Comparison of ENCODE assay signal across 7 mouse cellular contexts in genomic region chr6:128398996-128399395, GRCm38 (mm10). TPM values are rescaled to one million over a fixed set of nuclear protein-coding genes. Genes with fewer than 3 reads are reported as not detected.
A peak's percentile ranks its signal among the peaks of the same experiment; 100 is the strongest.
DNase-seq lines count a peak whose midpoint lies in the region; ATAC-seq and TF ChIP-seq lines count a peak whose summit lies in the region.

TSS of gene Nrip2 (plus strand) at chr6:128399296.

- ATAC-seq in forebrain, embryonic 11.5 days (replicated peaks; ENCODE audit: low FRiP score): no peak
- ATAC-seq in hindbrain, postnatal 0 days: no peak
- ATAC-seq in neural tube, embryonic 12.5 days (ENCODE audit: low FRiP score, low read depth): no peak

- no peak within 1 kb of the TSS for H3K4me3 ChIP-seq in forebrain, embryonic 11.5 days (ENCODE audit: low read depth, low read length)
- peak within 1 kb of the TSS; percentile 31 for H3K4me3 ChIP-seq in hindbrain, postnatal 0 days (ENCODE audit: low read length)
- peak within 1 kb of the TSS; percentile 18 for H3K4me3 ChIP-seq in neural tube, embryonic 12.5 days

- no peak within 1 kb of the TSS; the same call in 1 of the 2 replicates for H3K27ac ChIP-seq in forebrain, embryonic 11.5 days (ENCODE audit: low read depth, low read length)
- H3K27ac ChIP-seq in hindbrain, postnatal 0 days: peak within 1 kb of the TSS; percentile 73
- H3K27ac ChIP-seq in neural tube, embryonic 12.5 days: no peak within 1 kb of the TSS

- no peaks in the 10 kb centered on the region for H3K4me1 ChIP-seq in forebrain, embryonic 11.5 days (replicated peaks; ENCODE audit: control insufficient read depth, insufficient read depth, low read length)
- peaks cover 4% of the 10 kb centered on the region for H3K4me1 ChIP-seq in hindbrain, postnatal 0 days (ENCODE audit: insufficient read depth, low read length)
- peaks cover 10% of the 10 kb centered on the region; the same call in 1 of the 2 replicates for H3K4me1 ChIP-seq in neural tube, embryonic 12.5 days

- H3K9ac ChIP-seq in forebrain, embryonic 11.5 days (ENCODE audit: low read length): peak within 1 kb of the TSS; percentile 35
- peak within 1 kb of the TSS; percentile 41 for H3K9ac ChIP-seq in hindbrain, postnatal 0 days (replicated peaks; ENCODE audit: low read length)
- 0 out of 2 replicates have a peak within 1 kb of the TSS, but pooled peaks have one; percentile 21 for H3K9ac ChIP-seq in neural tube, embryonic 12.5 days

- no peak within 1 kb of the TSS for H3K4me2 ChIP-seq in forebrain, embryonic 11.5 days (ENCODE audit: low read depth, low read length, severe bottlenecking)
- H3K4me2 ChIP-seq in hindbrain, postnatal 0 days (ENCODE audit: low read depth, low read length): peak within 1 kb of the TSS; percentile 57
- peak within 1 kb of the TSS; percentile 43 for H3K4me2 ChIP-seq in neural tube, embryonic 12.5 days (replicated peaks)

- H3K36me3 ChIP-seq in forebrain, embryonic 11.5 days (ENCODE audit: control insufficient read depth, insufficient read depth, low read length): no peaks in the 10 kb centered on the region
- H3K36me3 ChIP-seq in hindbrain, postnatal 0 days (ENCODE audit: insufficient read depth, low read length): no peaks in the 10 kb centered on the region
- H3K36me3 ChIP-seq in neural tube, embryonic 12.5 days: no peaks in the 10 kb centered on the region

- DNase-seq in layer of hippocampus, postnatal 36 days: no peak
- no peak for DNase-seq in layer of hippocampus, adult 9-11 months
- no peak for DNase-seq in forebrain, embryonic 11.5 days (ENCODE audit: low spot score)
- no peak for DNase-seq in hindbrain, postnatal 0 days (ENCODE audit: low spot score)
- no peak for DNase-seq in spleen, postnatal 36 days (ENCODE audit: low spot score in 2 of 2)
- no peak for DNase-seq in right cerebral cortex, postnatal 36 days (ENCODE audit: low spot score in 2 of 2)

- H3K27me3 ChIP-seq in forebrain, embryonic 11.5 days (ENCODE audit: control insufficient read depth, insufficient read depth, low read length): no peaks in the 10 kb centered on the region
- H3K27me3 ChIP-seq in hindbrain, postnatal 0 days (ENCODE audit: insufficient read depth, low read length): no peaks in the 10 kb centered on the region
- no peaks in the 10 kb centered on the region for H3K27me3 ChIP-seq in neural tube, embryonic 12.5 days (replicated peaks)

- no peaks in the 10 kb centered on the region for H3K9me3 ChIP-seq in forebrain, embryonic 11.5 days (ENCODE audit: control insufficient read depth, low read length)
- H3K9me3 ChIP-seq in hindbrain, postnatal 0 days (ENCODE audit: low read length): no peaks in the 10 kb centered on the region
- H3K9me3 ChIP-seq in neural tube, embryonic 12.5 days: no peaks in the 10 kb centered on the region

- 87% methylated on average over 3 of the region's 3 CpGs for WGBS in forebrain, embryonic 11.5 days
- 63% methylated on average over 3 of the region's 3 CpGs for WGBS in hindbrain, postnatal 0 days
- WGBS in neural tube, embryonic 12.5 days: 79% methylated on average over 3 of the region's 3 CpGs

- no peak for TF ChIP-seq CTCF in hindbrain, postnatal 0 days (IDR thresholded peaks at IDR 0.05; ENCODE audit: low read depth)

RNA-seq across cellular contexts. Expression of gene Nrip2, which starts in this region (rescaled TPM):
- 10 to 100 TPM; 16.0 to 18.1 TPM for total RNA-seq in layer of hippocampus, postnatal 36 days (2021)
- polyA plus RNA-seq in forebrain, embryonic 11.5 days (2014; fragmentation: Nextera tagmentation; extraction: Ambion mirVana): 2.7 and 3.8 TPM in 2 replicates
- 8.4 and 13.5 TPM in 2 replicates for total RNA-seq in hindbrain, postnatal 0 days (2014; rRNA removed)
- polyA plus RNA-seq in hindbrain, postnatal 0 days (2015; fragmentation: Nextera tagmentation; extraction: Ambion mirVana): 9.8 and 10.8 TPM in 2 replicates
- 4.6 and 4.8 TPM in 2 replicates for polyA plus RNA-seq in neural tube, embryonic 12.5 days (2016; fragmentation: Nextera tagmentation; extraction: Ambion mirVana)
